Mouse (Mus musculus) heart, adult 2 months (tissue): Measurements from ENCODE around the gene Gpr132.

Experiments
- CTCF ChIP-seq: fragments of 200-600 bp; IDR thresholded peaks from 2 replicates; pipeline ENCODE4 v1.8.1; 2022; ENCODE audit warnings: antibody characterized with exemption, mild to moderate bottlenecking, moderate library complexity
- EP300 ChIP-seq: fragments of 200-500 bp; IDR thresholded peaks from 2 replicates; pipeline ENCODE4 v1.6.1; 2011; ENCODE audit warnings: low read depth, low read length, control low read depth; ENCODE audit not compliant: insufficient read depth

DNA sequence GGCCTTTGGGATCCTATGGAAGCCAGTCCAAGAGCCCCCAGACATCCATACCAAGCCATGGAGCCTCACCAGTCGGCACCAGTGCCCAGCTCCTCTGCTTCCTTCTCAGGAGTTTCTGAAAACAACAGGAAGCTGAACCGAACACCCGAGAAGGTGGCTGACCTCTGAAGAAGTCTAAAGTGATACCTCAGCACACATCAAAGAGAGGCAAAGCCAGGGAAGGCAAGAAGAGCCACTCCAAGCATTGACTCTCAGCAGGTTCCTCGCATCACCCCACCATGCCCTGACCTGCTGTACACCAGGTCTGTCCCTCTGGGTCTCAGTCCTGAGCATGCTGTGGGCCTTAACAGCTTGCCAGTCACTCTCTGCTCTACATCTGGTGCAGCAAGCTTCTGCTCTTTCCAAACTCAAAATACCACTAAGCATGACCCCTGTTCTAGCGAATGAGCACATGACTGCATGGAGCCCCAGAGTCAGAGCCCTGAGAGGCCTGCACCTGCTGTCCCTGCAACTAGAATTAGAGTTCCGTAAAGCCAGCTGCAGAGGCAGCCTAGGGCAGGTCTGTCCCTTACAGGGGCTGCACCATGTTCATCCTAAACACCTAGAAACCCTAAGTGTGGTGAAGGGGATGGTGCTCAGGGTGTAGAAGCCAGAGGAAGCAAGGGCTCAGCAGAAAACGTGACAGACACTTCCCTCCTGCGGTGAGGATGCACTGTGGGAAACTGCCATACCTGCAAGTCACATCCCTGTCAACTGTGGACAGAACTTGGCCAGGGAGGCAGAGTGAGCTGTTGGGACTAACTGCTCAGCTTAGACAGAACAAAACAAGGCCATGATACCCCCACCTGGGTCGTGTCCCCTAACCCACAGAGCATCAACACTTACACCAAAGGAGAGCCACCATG is 10.8 kb downstream of the Gpr132 start:
- no peak for TF ChIP-seq CTCF
- no peak for TF ChIP-seq EP300
